Mouse (Mus musculus) CD4-positive, CD25-positive, alpha-beta regulatory T cell, adult 2 months (primary cell): ENCODE data around the gene Rap1gds1.

Experiments used
- DNase-seq: peaks from one replicate; pipeline ENCODE4 v3.0.0-alpha.2; 2012; ENCODE audit warnings: low read depth, low spot score

Gene Rap1gds1

GRCm38 (mm10) chr3:138880999-138881724 lies 193.8 kb downstream of the Rap1gds1 start:
- no peak for DNase-seq

- DNase-seq, result peak; percentile 16
These were observed 197.3 kb downstream of the Rap1gds1 start for GRCm38 (mm10) chr3:138877741-138878140.

GRCm38 (mm10) chr3:138876931-138877361 lies 198.1 kb downstream of the Rap1gds1 start:
- peak; percentile 72 for DNase-seq

- DNase-seq, result no peak
These were observed 198.6 kb downstream of the Rap1gds1 start for GRCm38 (mm10) chr3:138876418-138876817.

GRCm38 (mm10) chr3:138875936-138876335 lies 199.1 kb downstream of the Rap1gds1 start:
- DNase-seq, result no peak
